Mouse (Mus musculus): Measurements from ENCODE around the gene Itln1. TPM values are rescaled to one million over a fixed set of nuclear protein-coding genes. Genes with fewer than 3 reads are reported as not detected.

Gene Itln1
- total RNA-seq (2014; fragmentation: Nextera tagmentation) (not detected in 2 replicates), total RNA-seq (2017) (not detected in 2 replicates), polyA plus RNA-seq (2012) (not detected in 2 replicates)

GRCm38 (mm10) chr1:171535194-171535593 is at the start of gene Itln1:
Gene Itln1 (minus strand): TSS chr1:171535294.
- DNase-seq (ENCODE audit: low spot score): no peak
- no peak for ATAC-seq (ENCODE audit: extremely low read depth, insufficient number of reproducible peaks, low FRiP score, poor library complexity, severe bottlenecking)
- peaks cover 27% of the 10 kb centered on the region for H3K9me3 ChIP-seq (replicated peaks)
- no peaks in the 10 kb centered on the region for H3K27me3 ChIP-seq (ENCODE audit: insufficient read depth, low read length)
- no peaks in the 10 kb centered on the region for H3K4me1 ChIP-seq (ENCODE audit: insufficient read depth, low read depth, low read length)
- H3K36me3 ChIP-seq (replicated peaks): no peaks in the 10 kb centered on the region
- H3K4me3 ChIP-seq (ENCODE audit: low read depth, low read length): no peak within 1 kb of the TSS
- no peak for TF ChIP-seq GATA1 (IDR thresholded peaks at IDR 0.05; ENCODE audit: borderline replicate concordance, low read length)
- no peak for TF ChIP-seq CTCF (IDR thresholded peaks at IDR 0.05; ENCODE audit: low read depth, low read length)
- TF ChIP-seq TAL1 (conservative IDR thresholded peaks at IDR 0.05; ENCODE audit: low read depth, low read length): no peak
- TF ChIP-seq GATA2 (IDR thresholded peaks at IDR 0.05; ENCODE audit: borderline replicate concordance, low read depth, low read length): no peak
- TF ChIP-seq POLR2AphosphoS5 (IDR thresholded peaks at IDR 0.05; ENCODE audit: insufficient replicate concordance, low read depth, low read length): no peak

DNA sequence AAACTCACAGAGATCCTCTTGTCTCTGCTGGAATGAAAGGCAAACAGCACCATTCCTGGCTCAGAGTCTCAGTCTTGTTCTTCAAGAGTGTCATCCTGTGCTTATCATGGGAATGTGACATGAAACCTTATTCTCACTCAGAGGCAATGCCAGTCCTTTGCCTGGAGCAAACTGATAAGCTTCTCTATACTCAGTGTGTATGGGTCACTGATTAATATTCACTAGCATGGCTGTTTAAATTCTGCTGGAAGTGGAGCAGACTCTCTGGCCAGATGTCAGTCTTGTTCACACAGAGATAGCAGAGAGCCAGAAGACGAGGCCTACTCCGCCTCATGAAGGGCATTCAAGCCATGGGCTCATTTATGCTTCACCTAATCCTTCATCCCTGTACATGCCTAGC is 49.5 kb upstream of the Itln1 start:
- ATAC-seq (ENCODE audit: extremely low read depth, insufficient number of reproducible peaks, low FRiP score, poor library complexity, severe bottlenecking): no peak

GRCm38 (mm10) chr1:171577168-171577567 is 42.1 kb upstream of the Itln1 start:
- H3K27me3 ChIP-seq (ENCODE audit: insufficient read depth, low read length): no peaks in the 10 kb centered on the region
- no peaks in the 10 kb centered on the region for H3K36me3 ChIP-seq (replicated peaks)
- ATAC-seq (ENCODE audit: extremely low read depth, insufficient number of reproducible peaks, low FRiP score, poor library complexity, severe bottlenecking): no peak
- peaks cover 14% of the 10 kb centered on the region for H3K9me3 ChIP-seq (replicated peaks)
- H3K4me3 ChIP-seq (ENCODE audit: low read depth, low read length): no peak overlapping the region
- no peak for TF ChIP-seq POLR2AphosphoS5 (IDR thresholded peaks at IDR 0.05; ENCODE audit: insufficient replicate concordance, low read depth, low read length)
- TF ChIP-seq GATA1 (IDR thresholded peaks at IDR 0.05; ENCODE audit: borderline replicate concordance, low read length): no peak
- TF ChIP-seq TAL1 (conservative IDR thresholded peaks at IDR 0.05; ENCODE audit: low read depth, low read length): no peak
- no peak for TF ChIP-seq GATA2 (IDR thresholded peaks at IDR 0.05; ENCODE audit: borderline replicate concordance, low read depth, low read length)
- TF ChIP-seq CTCF (IDR thresholded peaks at IDR 0.05; ENCODE audit: low read depth, low read length): no peak
- no peak for DNase-seq (ENCODE audit: low spot score)
- no peaks in the 10 kb centered on the region for H3K4me1 ChIP-seq (ENCODE audit: insufficient read depth, low read depth, low read length)

More for the DNA sequence above, 49.5 kb upstream of the Itln1 start:
- TF ChIP-seq CTCF (IDR thresholded peaks at IDR 0.05; ENCODE audit: low read depth, low read length) (no peak), GATA2 (IDR thresholded peaks at IDR 0.05; ENCODE audit: borderline replicate concordance, low read depth, low read length) (no peak), TAL1 (conservative IDR thresholded peaks at IDR 0.05; ENCODE audit: low read depth, low read length) (no peak), GATA1 (IDR thresholded peaks at IDR 0.05; ENCODE audit: borderline replicate concordance, low read length) (no peak)
- no peaks in the 10 kb centered on the region for H3K4me1 ChIP-seq (ENCODE audit: insufficient read depth, low read depth, low read length)
- no peak overlapping the region for H3K4me3 ChIP-seq (ENCODE audit: low read depth, low read length)
- no peak for DNase-seq (ENCODE audit: low spot score)
- H3K27me3 ChIP-seq (ENCODE audit: insufficient read depth, low read length): no peaks in the 10 kb centered on the region
- no peaks in the 10 kb centered on the region for H3K36me3 ChIP-seq (replicated peaks)
- peaks cover 33% of the 10 kb centered on the region for H3K9me3 ChIP-seq (replicated peaks)

GRCm38 (mm10) chr1:171568436-171568835 is 33.3 kb upstream of the Itln1 start:
- Histone ChIP-seq H3K27me3 (ENCODE audit: insufficient read depth, low read length) (no peaks in the 10 kb centered on the region), H3K9me3 (replicated peaks) (peaks cover 19% of the 10 kb centered on the region), H3K4me1 (ENCODE audit: insufficient read depth, low read depth, low read length) (no peaks in the 10 kb centered on the region), H3K36me3 (replicated peaks) (no peaks in the 10 kb centered on the region), H3K4me3 (ENCODE audit: low read depth, low read length) (no peak overlapping the region)
- TF ChIP-seq TAL1 (conservative IDR thresholded peaks at IDR 0.05; ENCODE audit: low read depth, low read length) (no peak), GATA1 (IDR thresholded peaks at IDR 0.05; ENCODE audit: borderline replicate concordance, low read length) (no peak), CTCF (IDR thresholded peaks at IDR 0.05; ENCODE audit: low read depth, low read length) (no peak), POLR2AphosphoS5 (IDR thresholded peaks at IDR 0.05; ENCODE audit: insufficient replicate concordance, low read depth, low read length) (no peak), GATA2 (IDR thresholded peaks at IDR 0.05; ENCODE audit: borderline replicate concordance, low read depth, low read length) (no peak)
- ATAC-seq (ENCODE audit: extremely low read depth, insufficient number of reproducible peaks, low FRiP score, poor library complexity, severe bottlenecking): no peak
- no peak for DNase-seq (ENCODE audit: low spot score)

- TF ChIP-seq CTCF (IDR thresholded peaks at IDR 0.05; ENCODE audit: low read depth, low read length): peak; percentile 45; the same call in 1 of the 2 replicates
- TF ChIP-seq GATA2 (IDR thresholded peaks at IDR 0.05; ENCODE audit: borderline replicate concordance, low read depth, low read length): no peak
- no peak for TF ChIP-seq GATA1 (IDR thresholded peaks at IDR 0.05; ENCODE audit: borderline replicate concordance, low read length)
- peaks cover 23% of the 10 kb centered on the region for H3K9me3 ChIP-seq (replicated peaks)
- no peak for DNase-seq (ENCODE audit: low spot score)
- H3K4me3 ChIP-seq (ENCODE audit: low read depth, low read length): no peak overlapping the region
- H3K27me3 ChIP-seq (ENCODE audit: insufficient read depth, low read length): no peaks in the 10 kb centered on the region
- H3K4me1 ChIP-seq (ENCODE audit: insufficient read depth, low read depth, low read length): no peaks in the 10 kb centered on the region
- no peaks in the 10 kb centered on the region for H3K36me3 ChIP-seq (replicated peaks)
- no peak for ATAC-seq (ENCODE audit: extremely low read depth, insufficient number of reproducible peaks, low FRiP score, poor library complexity, severe bottlenecking)
These were observed 31.7 kb upstream of the Itln1 start for GRCm38 (mm10) chr1:171566777-171567176.

GRCm38 (mm10) chr1:171565888-171566287 is 30.8 kb upstream of the Itln1 start:
- no peaks in the 10 kb centered on the region for H3K36me3 ChIP-seq (replicated peaks)
- no peaks in the 10 kb centered on the region for H3K27me3 ChIP-seq (ENCODE audit: insufficient read depth, low read length)
- DNase-seq (ENCODE audit: low spot score) (no peak), ATAC-seq (ENCODE audit: extremely low read depth, insufficient number of reproducible peaks, low FRiP score, poor library complexity, severe bottlenecking) (no peak)
- H3K9me3 ChIP-seq (replicated peaks): peaks cover 27% of the 10 kb centered on the region
- H3K4me1 ChIP-seq (ENCODE audit: insufficient read depth, low read depth, low read length): no peaks in the 10 kb centered on the region
- TF ChIP-seq GATA2 (IDR thresholded peaks at IDR 0.05; ENCODE audit: borderline replicate concordance, low read depth, low read length) (no peak), CTCF (IDR thresholded peaks at IDR 0.05; ENCODE audit: low read depth, low read length) (no peak), TAL1 (conservative IDR thresholded peaks at IDR 0.05; ENCODE audit: low read depth, low read length) (no peak), GATA1 (IDR thresholded peaks at IDR 0.05; ENCODE audit: borderline replicate concordance, low read length) (no peak), POLR2AphosphoS5 (IDR thresholded peaks at IDR 0.05; ENCODE audit: insufficient replicate concordance, low read depth, low read length) (no peak)
- H3K4me3 ChIP-seq (ENCODE audit: low read depth, low read length): no peak overlapping the region
